ENCODE assay signal across 23 mouse cellular contexts in the genomic region with DNA sequence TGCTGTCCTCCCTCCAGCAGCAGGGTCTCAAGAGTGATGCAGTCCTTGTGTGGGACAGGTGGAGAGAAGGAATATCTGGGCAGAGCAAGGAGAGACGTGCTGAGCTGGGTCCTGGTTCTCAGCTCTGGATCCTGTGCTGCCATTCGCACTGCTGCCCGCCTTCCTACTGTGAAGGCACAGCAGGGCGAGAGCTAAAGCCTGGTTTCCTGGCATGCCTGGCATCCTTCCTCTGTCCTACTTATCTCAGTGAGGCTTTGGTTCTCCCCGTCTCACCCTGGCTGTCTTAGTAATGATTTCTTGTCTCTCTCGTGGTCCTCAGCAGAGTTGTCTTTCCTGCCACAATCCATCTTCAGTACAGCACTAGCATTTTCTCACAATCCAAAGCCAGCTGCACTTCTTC. TPM values are rescaled to one million over a fixed set of nuclear protein-coding genes. Genes with fewer than 3 reads are reported as not detected.
"Had no signal": no experiment of that assay in that cellular context is flagged by ENCODE, and none has a peak within 500 bp of the region (broad histone marks: within the 10 kb centered on the region; RNA-seq: fewer than 3 reads in every experiment).

No protein-coding gene starts in this region.

- H3K27ac ChIP-seq: kidney, embryonic 15.5 days; limb, embryonic 12.5 days; limb, embryonic 15.5 days; liver, embryonic 14.5 days; lung, embryonic 15.5 days; midbrain, embryonic 10.5 days; midbrain, embryonic 13.5 days; neural tube, embryonic 13.5 days had no signal

- H3K9me3 ChIP-seq: kidney, embryonic 15.5 days; limb, embryonic 12.5 days; limb, embryonic 15.5 days; lung, embryonic 15.5 days; midbrain, embryonic 10.5 days; midbrain, embryonic 13.5 days; neural tube, embryonic 13.5 days had no signal

- H3K4me1 ChIP-seq: kidney, embryonic 15.5 days; limb, embryonic 15.5 days; lung, embryonic 15.5 days; midbrain, embryonic 10.5 days; midbrain, embryonic 13.5 days; neural tube, embryonic 13.5 days had no signal

- ATAC-seq: liver, postnatal 0 days; midbrain, embryonic 13.5 days; midbrain, embryonic 16.5 days had no signal

- DNase-seq: kidney, adult 8-10 months; kidney, postnatal 10 days; kidney, postnatal 36 days; left cerebral cortex, postnatal 4 days; liver, postnatal 0 days; lung, postnatal 10 days; lung, postnatal 36 days; retina, postnatal 1 day; right cerebral cortex, postnatal 25 days; thymus, postnatal 36 days had no signal

- H3K4me3 ChIP-seq: kidney, embryonic 15.5 days; limb, embryonic 12.5 days; limb, embryonic 15.5 days; lung, embryonic 15.5 days; midbrain, embryonic 10.5 days; midbrain, embryonic 13.5 days; myocyte; neural tube, embryonic 13.5 days had no signal

- H3K36me3 ChIP-seq: kidney, embryonic 15.5 days; limb, embryonic 12.5 days; limb, embryonic 15.5 days; lung, embryonic 15.5 days; midbrain, embryonic 10.5 days; midbrain, embryonic 13.5 days; neural tube, embryonic 13.5 days had no signal

- H3K4me2 ChIP-seq: kidney, embryonic 15.5 days; limb, embryonic 12.5 days; limb, embryonic 15.5 days; liver, embryonic 11.5 days; lung, embryonic 15.5 days; midbrain, embryonic 13.5 days; neural tube, embryonic 13.5 days had no signal

- H3K27me3 ChIP-seq: kidney, embryonic 15.5 days; limb, embryonic 12.5 days; limb, embryonic 15.5 days; lung, embryonic 15.5 days; midbrain, embryonic 13.5 days; neural tube, embryonic 13.5 days had no signal

- H3K9ac ChIP-seq: kidney, embryonic 15.5 days; limb, embryonic 12.5 days; limb, embryonic 15.5 days; liver, embryonic 14.5 days; liver, postnatal 0 days; lung, embryonic 15.5 days; midbrain, embryonic 13.5 days; neural tube, embryonic 13.5 days had no signal

RNA-seq across cellular contexts. Expression of a gene that starts 2.1 kb away (rescaled TPM):
- polyA plus RNA-seq: kidney, embryonic 15.5 days; limb, embryonic 12.5 days; liver, embryonic 11.5 days; liver, embryonic 14.5 days; liver, postnatal 0 days; lung, embryonic 15.5 days; midbrain, embryonic 10.5 days; midbrain, embryonic 13.5 days; midbrain, embryonic 16.5 days; myocyte; neural tube, embryonic 13.5 days; spleen, adult 2 months; urinary bladder, adult 2 months had no signal
